Mouse (Mus musculus) neural tube, embryonic 11.5 days (tissue): ENCODE measurements around the gene Rps15. TPM values are rescaled to one million over a fixed set of nuclear protein-coding genes. Genes with fewer than 3 reads are reported as not detected.
A peak's percentile ranks its signal among the peaks of the same experiment; 100 is the strongest.

Experiments
- ATAC-seq: fragments of 200-750 bp; cut with Nextera tagmentation; 2 replicates; pipeline ENCODE4 v1.8.0; 2017; ENCODE audit warnings: moderate number of reproducible peaks, mild to moderate bottlenecking, moderate TSS enrichment, moderate library complexity; ENCODE audit not compliant: insufficient read depth, low FRiP score, low TSS enrichment
- DNase-seq: peaks from one replicate; pipeline ENCODE4 v3.0.0-alpha.2; 2015; ENCODE audit warnings: low spot score
- H3K27ac ChIP-seq: fragments of 300-500 bp; sonication (generic); 2 replicates; pipeline ENCODE4 v1.5.1; 2014; ENCODE audit warnings: low read depth, mild to moderate bottlenecking, low read length
- H3K27me3 ChIP-seq: fragments of 300-500 bp; sonication (generic); 2 replicates; pipeline ENCODE4 v1.6.1; 2014; ENCODE audit warnings: mild to moderate bottlenecking, low read length, mixed read lengths; ENCODE audit not compliant: control insufficient read depth, insufficient read depth
- H3K36me3 ChIP-seq: fragments of 300-500 bp; sonication (generic); 2 replicates; pipeline ENCODE4 v1.6.1; 2014; ENCODE audit warnings: mild to moderate bottlenecking, low read length, moderate library complexity, mixed read lengths; ENCODE audit not compliant: control insufficient read depth, insufficient read depth
- H3K4me1 ChIP-seq: fragments of 300-500 bp; sonication (generic); 2 replicates; pipeline ENCODE4 v1.6.1; 2014; ENCODE audit warnings: low read length, mixed read lengths; ENCODE audit not compliant: control insufficient read depth, insufficient read depth
- H3K4me2 ChIP-seq: fragments of 300-500 bp; sonication (generic); 2 replicates; pipeline ENCODE4 v1.6.1; 2014; ENCODE audit warnings: low read depth, mild to moderate bottlenecking, moderate library complexity
- H3K4me3 ChIP-seq: fragments of 300-500 bp; sonication (generic); 2 replicates; pipeline ENCODE4 v1.5.1; 2014; ENCODE audit warnings: low read depth, low read length
- H3K9ac ChIP-seq: fragments of 300-500 bp; sonication (generic); 2 replicates; pipeline ENCODE4 v1.6.1; 2014; ENCODE audit warnings: mild to moderate bottlenecking, low read length
- H3K9me3 ChIP-seq: fragments of 300-500 bp; sonication (generic); 2 replicates; pipeline ENCODE4 v1.6.1; 2016; ENCODE audit warnings: low read length; ENCODE audit not compliant: control insufficient read depth
- WGBS: fragments of 180-500 bp; shearing (Covaris S2); extraction: QIAGEN DNeasy Blood & Tissue Kit; methylation state at CpG from one replicate; pipeline ENCODE4 v1.1.7; 2014; 5-methylcytosine and 5-hydroxymethylcytosine counted together
- polyA plus RNA-seq: library from polyadenylated mRNA; unstranded; fragments of >200 nt; fragmentation: Nextera tagmentation; extraction: Ambion mirVana; gene quantifications from 2 replicates; pipeline ENCODE4 v1.2.1, GENCODE M21; 2014

Rps15 gene
- polyA plus RNA-seq, 1 experiment from 2014 or later = 860 TPM

- Histone ChIP-seq H3K4me1 (peaks cover 7% of the 10 kb centered on the region), H3K9me3 (no peaks in the 10 kb centered on the region), H3K4me2 (no peak overlapping the region), H3K36me3 (no peaks in the 10 kb centered on the region), H3K9ac (no peak overlapping the region), H3K27me3 (peaks cover 3% of the 10 kb centered on the region), H3K4me3 (no peak overlapping the region), H3K27ac (no peak overlapping the region)
- no peak for DNase-seq
- 78% methylated on average over 5 of the region's 5 CpGs for WGBS
- ATAC-seq = no peak
Observed at GRCm38 (mm10) chr10:80332525-80332989, 40.3 kb downstream of the Rps15 start.

- Histone ChIP-seq H3K9ac (no peak overlapping the region), H3K27me3 (peaks cover 17% of the 10 kb centered on the region), H3K9me3 (no peaks in the 10 kb centered on the region), H3K4me1 (0 out of 2 replicates have a peak, but pooled peaks cover 2% of the 10 kb centered on the region), H3K36me3 (no peaks in the 10 kb centered on the region), H3K4me3 (no peak overlapping the region), H3K27ac (no peak overlapping the region), H3K4me2 (no peak overlapping the region)
- ATAC-seq = no peak
- no peak for DNase-seq
- 86% methylated on average over 12 of the region's 12 CpGs for WGBS
Observed at GRCm38 (mm10) chr10:80336263-80336662, 44.0 kb downstream of the Rps15 start.

- DNase-seq (peak; percentile 86), ATAC-seq (no peak)
- 27% methylated on average over 19 of the region's 19 CpGs for WGBS
- peaks cover 53% of the 10 kb centered on the region for H3K27me3 ChIP-seq
- peaks cover 7% of the 10 kb centered on the region; the same call in 1 of the 2 replicates for H3K4me1 ChIP-seq
- H3K9ac ChIP-seq = no peak overlapping the region
- no peaks in the 10 kb centered on the region for H3K9me3 ChIP-seq
- no peak overlapping the region for H3K4me3 ChIP-seq
- H3K27ac ChIP-seq = no peak overlapping the region
- no peaks in the 10 kb centered on the region for H3K36me3 ChIP-seq
- H3K4me2 ChIP-seq = no peak overlapping the region
Observed at GRCm38 (mm10) chr10:80339941-80340750, 47.9 kb downstream of the Rps15 start.

DNA sequence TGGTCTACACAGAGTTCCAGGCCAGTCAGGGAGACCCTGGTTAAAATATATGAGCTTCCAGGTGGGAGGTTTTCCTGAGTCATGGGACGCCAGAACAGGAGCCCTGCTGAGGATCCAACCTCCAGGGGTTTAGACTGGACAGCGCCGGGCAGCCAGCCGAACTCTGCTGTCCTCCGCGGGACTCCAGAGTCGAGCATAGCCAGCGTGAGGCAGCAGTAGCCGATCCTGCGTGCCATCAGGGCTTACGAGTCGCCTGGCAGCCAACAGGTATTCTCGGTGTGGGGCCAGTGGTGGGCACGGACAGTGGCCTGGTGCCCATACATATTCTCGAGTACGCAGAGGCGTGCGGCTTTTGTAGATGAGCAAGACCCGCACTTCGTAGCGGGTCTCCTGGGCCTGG lies 48.8 kb downstream of the Rps15 start:
- Histone ChIP-seq H3K4me3 (no peak overlapping the region), H3K4me1 (peaks cover 7% of the 10 kb centered on the region; the same call in 1 of the 2 replicates), H3K27me3 (peaks cover 62% of the 10 kb centered on the region), H3K36me3 (no peaks in the 10 kb centered on the region), H3K4me2 (no peak overlapping the region), H3K9me3 (no peaks in the 10 kb centered on the region), H3K27ac (no peak overlapping the region), H3K9ac (no peak overlapping the region)
- ATAC-seq = no peak
- 11% methylated on average over 21 of the region's 21 CpGs for WGBS
- no peak for DNase-seq

DNA sequence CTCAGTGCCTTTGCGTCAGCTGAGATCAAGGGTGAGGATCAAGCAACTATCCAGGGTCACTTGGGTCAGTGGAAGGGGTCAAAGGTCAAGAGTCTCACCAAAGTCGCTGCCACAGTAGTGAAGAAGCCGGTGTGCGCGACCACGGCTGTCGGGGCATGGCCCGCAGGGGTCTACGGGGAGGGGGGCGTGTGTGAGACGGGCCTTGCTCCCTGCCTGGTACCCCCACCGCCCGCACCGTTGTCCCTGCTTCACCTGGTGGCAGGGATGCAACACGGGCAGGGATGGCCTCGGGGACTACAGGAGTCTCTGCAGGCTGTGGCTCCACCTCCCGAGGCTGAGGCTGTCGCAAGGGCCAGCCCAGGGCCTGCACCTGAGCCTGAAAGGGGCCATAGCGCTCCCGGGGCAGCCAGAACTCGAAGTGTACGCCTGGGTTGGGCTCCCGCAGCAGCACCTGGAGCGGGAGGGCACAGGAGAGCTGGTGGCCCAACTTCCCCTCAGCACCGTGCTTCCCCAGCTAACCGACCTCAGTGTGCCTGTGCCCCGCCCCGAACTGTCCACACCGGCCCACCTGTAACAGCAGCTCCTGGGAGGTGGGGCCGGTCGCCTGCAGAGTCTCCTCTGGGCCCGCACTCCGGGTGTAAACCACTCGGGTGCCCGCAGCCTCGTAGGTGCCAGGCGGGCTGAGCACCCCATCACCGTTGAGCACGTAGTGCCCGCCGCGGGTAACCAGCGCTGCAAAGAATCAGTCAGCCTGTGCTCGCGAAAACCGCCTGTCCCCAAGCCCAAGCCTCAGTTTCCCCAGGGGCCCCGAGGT lies 49.4 kb downstream of the Rps15 start:
- DNase-seq (no peak), ATAC-seq (no peak)
- Histone ChIP-seq H3K4me1 (peaks cover 7% of the 10 kb centered on the region; the same call in 1 of the 2 replicates), H3K27ac (no peak overlapping the region), H3K4me2 (peak overlapping the region; percentile 10; the same call in 1 of the 2 replicates), H3K9me3 (no peaks in the 10 kb centered on the region), H3K4me3 (peak overlapping the region; percentile 3; the same call in 1 of the 2 replicates), H3K36me3 (no peaks in the 10 kb centered on the region), H3K27me3 (peaks cover 67% of the 10 kb centered on the region), H3K9ac (no peak overlapping the region)
- 2% methylated on average over 44 of the region's 47 CpGs for WGBS

DNA sequence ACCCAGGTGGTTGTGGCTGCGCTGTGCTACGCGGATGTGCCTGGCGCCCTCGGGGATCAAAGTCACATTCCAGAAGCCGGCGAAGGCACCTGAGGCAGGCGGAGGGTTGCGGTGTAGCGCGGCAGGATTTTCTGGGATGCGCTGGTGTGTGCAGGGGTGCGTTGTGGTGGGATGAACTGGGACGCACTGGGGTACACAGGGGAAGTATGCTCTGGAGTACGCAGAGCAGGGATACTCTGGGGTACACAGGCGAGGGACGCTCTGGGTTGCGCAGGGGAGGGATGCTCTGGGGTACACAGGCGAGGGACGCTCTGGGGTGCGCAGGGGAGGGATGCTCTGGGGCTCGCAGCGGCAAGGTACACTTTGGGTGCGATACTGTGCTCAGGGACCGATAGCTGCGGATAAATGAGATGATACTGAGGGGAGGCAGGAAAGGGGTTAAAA lies 50.1 kb downstream of the Rps15 start:
- Histone ChIP-seq H3K27ac (no peak overlapping the region), H3K4me1 (peaks cover 7% of the 10 kb centered on the region; the same call in 1 of the 2 replicates), H3K9ac (no peak overlapping the region), H3K36me3 (no peaks in the 10 kb centered on the region), H3K4me2 (peak overlapping the region; percentile 10; the same call in 1 of the 2 replicates), H3K4me3 (peak overlapping the region; percentile 3; the same call in 1 of the 2 replicates), H3K27me3 (peaks cover 73% of the 10 kb centered on the region), H3K9me3 (no peaks in the 10 kb centered on the region)
- 2% methylated on average over 26 of the region's 26 CpGs for WGBS
- no peak for DNase-seq
- ATAC-seq = peak; percentile 24

DNA sequence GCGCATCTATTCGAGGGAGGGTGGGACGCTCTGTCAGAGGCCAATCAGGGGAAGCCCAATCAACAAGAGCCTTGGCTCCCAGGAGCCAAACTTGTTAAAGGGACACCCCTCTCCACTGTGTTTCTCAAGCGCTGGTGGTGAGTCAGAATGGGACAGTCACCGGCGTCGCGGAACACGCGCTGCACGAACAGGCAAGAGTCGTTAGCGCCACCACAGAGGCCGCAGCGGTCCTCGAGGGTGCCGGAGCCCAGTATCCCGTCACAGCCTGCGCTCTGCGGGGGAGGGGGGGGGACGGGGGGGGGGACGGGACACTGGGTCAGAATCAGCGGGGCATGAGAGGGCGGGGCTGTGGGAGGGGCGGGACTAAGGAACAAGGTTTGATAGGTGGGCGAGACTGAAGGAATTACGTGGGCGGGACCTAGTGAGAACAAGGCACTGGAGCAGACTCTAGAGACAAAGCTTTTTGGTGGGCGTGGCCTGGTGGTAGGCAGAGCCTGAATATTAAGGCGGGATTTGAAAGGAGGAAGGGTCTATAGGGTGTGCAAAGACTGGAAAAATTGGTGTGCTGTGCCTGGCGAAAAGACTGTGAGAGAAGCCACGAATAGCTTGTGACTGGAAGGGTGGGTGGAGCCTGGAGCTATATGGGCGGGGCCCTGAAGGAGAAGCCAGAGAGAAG lies 50.6 kb downstream of the Rps15 start:
- no peak overlapping the region for H3K27ac ChIP-seq
- ATAC-seq (peak; percentile 58), DNase-seq (peak; percentile 66)
- under 1% methylated on average over 29 of the region's 33 CpGs for WGBS
- peaks cover 7% of the 10 kb centered on the region; the same call in 1 of the 2 replicates for H3K4me1 ChIP-seq
- no peaks in the 10 kb centered on the region for H3K36me3 ChIP-seq
- peak overlapping the region; percentile 23 for H3K4me3 ChIP-seq
- H3K9ac ChIP-seq = no peak overlapping the region
- peak overlapping the region; percentile 38 for H3K4me2 ChIP-seq
- peaks cover 79% of the 10 kb centered on the region for H3K27me3 ChIP-seq
- H3K9me3 ChIP-seq = no peaks in the 10 kb centered on the region

- Histone ChIP-seq H3K4me2 (peak overlapping the region; percentile 38), H3K27me3 (peaks cover 84% of the 10 kb centered on the region), H3K9ac (no peak overlapping the region), H3K36me3 (no peaks in the 10 kb centered on the region), H3K27ac (no peak overlapping the region), H3K9me3 (no peaks in the 10 kb centered on the region), H3K4me1 (peaks cover 9% of the 10 kb centered on the region), H3K4me3 (0 out of 2 replicates have a peak overlapping the region, but pooled peaks have one; percentile 4)
- DNase-seq (no peak), ATAC-seq (no peak; the same call in 1 of the 2 replicates)
- 28% methylated on average over 13 of the region's 13 CpGs for WGBS
Observed at GRCm38 (mm10) chr10:80343425-80343895, 51.2 kb downstream of the Rps15 start.
